Mouse (Mus musculus) heart, adult 11 months (tissue): ENCODE data around the gene Rnf111.

Experiments used
- DNase-seq: peaks from one replicate; pipeline ENCODE4 v3.0.0; 2022

The Rnf111 gene

DNA sequence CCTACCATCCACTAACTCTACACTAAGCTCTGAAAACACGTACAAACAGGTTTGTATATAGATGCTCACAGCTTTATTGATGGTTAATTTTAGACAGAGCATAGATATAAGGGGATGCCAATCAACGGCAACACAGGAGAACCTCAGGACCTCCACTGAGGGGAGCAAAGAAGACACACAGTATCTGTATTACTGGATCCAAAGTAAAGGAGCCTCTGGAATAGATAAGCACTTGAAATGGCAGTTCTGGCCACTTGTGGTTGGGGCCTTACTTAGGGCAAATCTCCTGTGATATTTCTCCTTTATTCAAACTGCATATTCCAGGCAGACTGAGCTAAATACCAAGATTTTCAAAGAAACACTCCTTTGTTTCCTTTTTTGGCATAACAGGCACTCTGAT is 10.5 kb downstream of the Rnf111 start:
- peak; percentile 21 for DNase-seq

DNA sequence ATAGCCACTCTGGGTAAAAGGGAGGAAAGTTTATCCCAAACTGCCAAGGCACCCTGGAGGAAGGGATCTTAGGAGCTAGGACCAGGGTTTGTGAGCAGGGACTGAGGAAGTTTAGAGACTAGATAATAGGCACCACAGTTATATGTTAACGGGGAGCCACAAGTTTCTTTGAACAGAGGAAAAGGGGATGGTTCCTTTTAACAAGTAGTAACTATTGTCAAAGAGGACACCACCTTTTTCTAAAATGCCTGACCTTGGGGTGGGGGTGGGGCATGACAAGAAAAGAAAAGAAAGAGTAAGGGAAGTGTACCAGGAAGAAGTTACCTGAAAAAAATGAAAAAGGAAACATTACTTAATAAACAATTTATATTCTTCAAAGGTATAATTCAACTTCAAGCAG is 12.3 kb downstream of the Rnf111 start:
- peak; percentile 48 for DNase-seq

DNA sequence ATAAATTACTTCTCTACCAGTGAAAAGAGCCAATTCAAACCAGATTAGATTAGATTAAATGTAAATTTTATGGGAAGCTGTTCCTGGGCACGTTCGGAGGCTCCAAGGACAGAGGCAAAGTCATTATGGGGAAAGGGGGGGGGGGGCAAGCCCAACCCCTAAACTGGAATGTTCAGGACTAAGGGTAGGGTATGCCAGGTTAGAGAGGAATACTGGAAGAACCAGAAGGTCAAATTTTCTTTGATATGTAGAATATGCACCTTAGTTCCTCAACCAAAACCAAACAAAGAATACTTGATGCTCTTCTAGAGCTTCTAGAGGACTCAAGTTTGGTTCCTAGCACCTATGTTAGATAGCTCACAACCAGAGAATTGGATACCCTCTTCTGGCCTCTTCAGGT is 16.1 kb downstream of the Rnf111 start:
- no peak for DNase-seq

DNA sequence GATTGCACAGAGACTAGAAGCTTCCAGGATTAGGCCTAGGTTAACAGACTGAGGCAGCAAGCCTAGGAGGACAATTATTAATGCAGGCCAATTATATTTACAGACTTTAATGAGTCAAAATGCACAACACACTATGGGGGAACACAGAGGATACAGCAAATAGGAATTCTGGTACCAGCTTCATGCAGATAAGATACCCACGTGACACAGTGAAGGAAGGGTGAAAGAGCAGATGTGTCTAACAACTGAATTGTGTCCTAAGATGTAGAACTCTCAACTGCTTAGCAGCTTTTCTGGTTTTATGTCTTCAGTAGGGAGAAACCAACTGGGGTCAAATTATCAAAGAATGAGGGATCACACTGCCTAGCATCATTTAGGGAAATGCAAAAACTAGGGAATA is 17.7 kb downstream of the Rnf111 start:
- no peak for DNase-seq

- peak; percentile 27 for DNase-seq
Observed at GRCm38 (mm10) chr9:70483495-70483894, 20.0 kb downstream of the Rnf111 start.

GRCm38 (mm10) chr9:70481872-70482271 is 21.7 kb downstream of the Rnf111 start:
- DNase-seq, result no peak

DNA sequence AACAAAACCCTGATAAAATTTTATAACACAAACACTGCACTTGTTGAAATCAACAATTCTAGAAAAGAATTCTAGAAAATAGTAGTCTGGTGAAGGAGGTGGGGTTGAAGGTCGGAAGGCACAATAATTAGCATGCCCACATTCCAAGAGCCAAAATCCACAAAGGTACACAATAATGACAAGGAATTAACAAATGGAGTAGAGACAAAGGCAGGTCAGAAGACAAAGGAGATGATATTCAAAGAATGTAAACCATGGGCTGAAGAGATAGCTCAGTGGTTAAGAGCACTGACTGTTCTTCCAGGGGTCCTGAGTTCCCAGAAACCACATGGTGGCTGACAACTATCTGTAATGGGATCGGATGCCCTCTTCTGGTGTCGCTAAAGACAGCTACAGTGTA is 26.3 kb downstream of the Rnf111 start:
- DNase-seq, result peak; percentile 48

GRCm38 (mm10) chr9:70475777-70476270 is 27.7 kb downstream of the Rnf111 start:
- DNase-seq, result peak; percentile 79

- peak; percentile 39 for DNase-seq
Observed at GRCm38 (mm10) chr9:70473400-70473799, 30.1 kb downstream of the Rnf111 start.

- peak; percentile 92 for DNase-seq
Observed at GRCm38 (mm10) chr9:70463091-70463490, 40.4 kb downstream of the Rnf111 start.

DNA sequence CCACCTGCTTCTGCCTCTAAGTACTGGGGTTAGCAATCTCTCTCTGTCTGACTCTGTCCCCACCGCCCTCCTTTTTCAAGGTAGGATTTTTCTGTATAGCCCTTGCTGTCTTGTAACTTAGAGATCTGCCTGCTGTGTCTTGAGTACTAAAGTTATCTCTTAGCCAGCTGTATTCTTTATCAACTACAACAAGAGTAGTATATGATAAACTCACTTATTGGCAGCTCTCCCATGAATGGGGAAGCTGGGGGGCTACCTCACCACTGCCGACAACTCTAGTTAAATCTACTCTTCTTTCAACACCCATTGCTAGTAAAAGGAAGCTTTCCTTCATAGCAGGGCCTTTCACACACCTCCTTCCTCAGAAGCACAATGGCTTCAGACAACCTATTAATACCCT is 51.2 kb downstream of the Rnf111 start:
- DNase-seq, result no peak

DNA sequence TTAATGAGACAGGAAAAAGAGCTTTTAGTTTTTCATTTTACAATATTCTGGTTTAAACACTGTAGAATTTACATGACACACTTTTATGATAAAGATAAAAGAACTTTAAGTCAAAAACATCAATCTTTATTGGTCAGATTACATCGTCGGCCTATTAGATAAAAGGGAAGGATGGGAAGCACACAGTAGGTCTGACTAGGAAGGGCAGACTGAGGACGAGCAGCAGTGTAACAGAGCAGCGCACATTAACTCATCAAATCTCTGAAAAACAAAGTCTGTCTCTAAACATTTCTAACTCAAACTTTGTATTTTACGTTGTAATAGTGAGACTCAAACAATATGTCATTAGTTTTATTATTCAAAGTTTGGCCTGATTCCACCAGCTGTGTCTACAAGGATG is 54.5 kb downstream of the Rnf111 start:
- no peak for DNase-seq

DNA sequence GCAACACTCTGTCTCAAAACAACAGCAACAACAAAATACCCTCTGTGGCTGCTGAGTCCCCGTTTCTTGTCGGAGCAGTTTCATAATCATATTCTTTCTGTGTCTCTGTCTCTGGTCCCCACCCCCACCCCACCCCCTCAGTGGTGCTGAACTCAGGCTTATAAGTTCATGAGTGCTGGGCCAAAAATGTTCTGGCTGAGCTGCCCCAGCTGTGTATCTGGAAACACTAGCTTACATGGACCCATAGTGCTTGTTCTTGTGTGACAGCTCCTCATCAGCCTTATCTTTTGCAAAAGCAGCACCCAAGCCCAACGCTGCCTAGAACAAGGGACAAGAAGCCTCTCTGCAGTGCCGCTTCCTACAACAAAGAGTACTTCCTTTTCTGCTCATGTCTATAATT is 63.6 kb downstream of the Rnf111 start:
- DNase-seq, result peak; percentile 98

DNA sequence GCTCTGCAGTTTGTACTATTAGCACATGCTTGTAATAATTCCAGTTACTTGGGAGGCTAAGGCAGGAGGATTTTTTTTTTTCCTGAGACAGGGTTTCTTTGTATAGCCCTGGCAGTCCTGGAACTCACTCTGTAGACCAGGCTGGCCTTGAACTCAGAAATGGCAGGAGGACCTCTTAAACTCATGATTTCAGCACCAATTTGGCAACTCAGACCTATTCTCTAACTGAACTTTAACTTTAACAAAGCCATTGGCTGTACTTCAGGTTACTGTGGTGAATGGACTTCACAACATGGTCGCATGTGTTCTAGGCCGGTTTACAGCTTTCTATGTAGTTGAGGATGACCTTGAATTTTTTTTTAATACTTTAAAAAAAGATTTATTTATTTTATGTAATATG is 80.9 kb downstream of the Rnf111 start:
- no peak for DNase-seq

- DNase-seq, result peak; percentile 99
Observed at GRCm38 (mm10) chr9:70421257-70422056, 82.1 kb downstream of the Rnf111 start, which contains the start of gene Ccnb2. Ccnb2 (minus strand) TSS chr9:70421547.

- no peak for DNase-seq
Observed at GRCm38 (mm10) chr9:70416412-70416811, 87.1 kb downstream of the Rnf111 start.

- DNase-seq, result no peak
Observed at GRCm38 (mm10) chr9:70413038-70413437, 90.5 kb downstream of the Rnf111 start.

DNA sequence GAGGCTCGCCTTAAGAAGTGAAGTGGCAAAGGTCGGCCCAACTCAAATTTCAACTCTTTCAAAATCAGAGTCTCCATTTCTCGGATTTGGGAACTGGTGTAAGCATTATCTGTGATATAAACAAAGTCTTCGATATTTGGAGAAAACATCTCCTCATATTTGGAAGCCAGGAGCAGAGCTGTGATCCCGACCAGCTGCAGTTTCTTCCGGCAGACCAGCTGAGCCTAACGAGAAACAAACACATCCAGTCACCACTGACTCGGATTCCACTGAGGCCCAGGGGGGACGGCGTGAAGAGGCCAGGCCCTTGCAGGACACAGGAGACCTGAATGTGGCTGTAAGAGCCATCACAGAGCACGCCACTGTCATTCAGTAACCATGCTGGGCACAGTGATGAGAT is 92.9 kb downstream of the Rnf111 start:
- DNase-seq, result no peak

- no peak for DNase-seq
Observed at GRCm38 (mm10) chr9:70409743-70410142, 93.8 kb downstream of the Rnf111 start.

DNA sequence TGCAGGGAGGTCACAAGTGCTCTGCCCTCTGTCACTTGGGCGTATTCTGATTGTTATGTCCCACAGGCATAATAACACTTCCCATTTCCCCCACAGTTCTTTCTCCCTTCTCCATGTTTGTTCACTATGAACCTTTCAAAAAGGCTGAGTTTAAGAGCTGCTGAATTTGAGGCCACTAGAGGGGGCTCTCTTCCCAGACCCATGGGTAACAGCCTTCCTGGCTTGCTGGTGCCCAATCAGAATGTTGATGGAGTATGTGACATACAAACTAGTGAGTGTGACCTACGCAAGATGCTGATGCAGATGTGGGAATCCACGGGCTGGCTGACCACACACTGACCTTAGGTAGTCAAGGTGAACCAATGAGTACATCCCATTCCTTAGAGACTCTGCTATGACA is 94.7 kb downstream of the Rnf111 start:
- no peak for DNase-seq

- no peak for DNase-seq
Observed at GRCm38 (mm10) chr9:70406596-70406995, 96.9 kb downstream of the Rnf111 start.

GRCm38 (mm10) chr9:70401937-70402539 is 101.5 kb downstream of the Rnf111 start:
- no peak for DNase-seq

- DNase-seq, result no peak
Observed at GRCm38 (mm10) chr9:70396083-70396482, 107.4 kb downstream of the Rnf111 start.

DNA sequence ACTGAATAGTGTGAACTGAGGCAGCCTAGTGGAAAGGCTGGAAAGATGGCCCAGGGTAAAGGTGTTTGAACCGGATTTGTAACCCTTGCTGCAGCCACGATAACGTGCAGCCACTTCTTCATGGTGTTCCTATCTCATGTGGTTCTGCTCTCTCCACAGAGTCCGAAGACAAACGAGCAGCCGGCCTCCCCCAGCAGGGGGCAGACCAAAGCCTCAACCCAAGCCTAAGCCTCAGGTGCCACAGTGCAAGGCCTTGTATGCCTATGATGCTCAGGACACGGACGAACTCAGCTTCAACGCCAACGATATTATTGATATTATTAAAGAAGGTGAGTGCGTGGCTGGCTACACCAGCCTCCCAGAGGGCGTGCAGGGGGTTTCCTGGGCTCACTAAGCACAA is 107.9 kb downstream of the Rnf111 start:
- no peak for DNase-seq

- DNase-seq, result no peak
Observed at GRCm38 (mm10) chr9:70392563-70392907, 111.0 kb downstream of the Rnf111 start.
